Mouse (Mus musculus) right cerebral cortex, postnatal 25 days (tissue): ENCODE measurements around the gene Mlst8.

Experiments used
- DNase-seq: peaks from one replicate; pipeline ENCODE4 v3.0.0; 2022

The Mlst8 gene

GRCm38 (mm10) chr17:24488662-24489264, 9.9 kb upstream of the Mlst8 start:
- peak; percentile 70 for DNase-seq

- DNase-seq, result peak; percentile 66
Observed at GRCm38 (mm10) chr17:24488186-24488661, 9.3 kb upstream of the Mlst8 start, which contains the start of gene Caskin1. Caskin1 (plus strand) TSS chr17:24488601.

GRCm38 (mm10) chr17:24485090-24485860, 6.4 kb upstream of the Mlst8 start:
- DNase-seq, result no peak

- DNase-seq, result no peak
Observed at GRCm38 (mm10) chr17:24483495-24483894, 4.6 kb upstream of the Mlst8 start.

GRCm38 (mm10) chr17:24481027-24481815, 2.3 kb upstream of the Mlst8 start:
- DNase-seq, result no peak

- no peak for DNase-seq
Observed at GRCm38 (mm10) chr17:24480201-24480826, 1.4 kb upstream of the Mlst8 start.

GRCm38 (mm10) chr17:24479431-24479830, 553 bp upstream of the Mlst8 start:
- no peak for DNase-seq

GRCm38 (mm10) chr17:24477985-24478600, 785 bp downstream of the Mlst8 start:
- no peak for DNase-seq

GRCm38 (mm10) chr17:24477053-24477984, 1.6 kb downstream of the Mlst8 start:
- DNase-seq, result no peak

GRCm38 (mm10) chr17:24476022-24476776, 2.7 kb downstream of the Mlst8 start:
- DNase-seq, result no peak

GRCm38 (mm10) chr17:24475586-24475985, 3.3 kb downstream of the Mlst8 start:
- DNase-seq, result no peak

- DNase-seq, result no peak
Observed at GRCm38 (mm10) chr17:24474557-24474956, 4.3 kb downstream of the Mlst8 start.

GRCm38 (mm10) chr17:24473612-24474275, 5.1 kb downstream of the Mlst8 start, which contains the start of gene Bricd5:
Bricd5 (plus strand) TSS chr17:24473884.
- DNase-seq, result no peak

- DNase-seq, result no peak
Observed at GRCm38 (mm10) chr17:24472512-24472911, 6.4 kb downstream of the Mlst8 start.

GRCm38 (mm10) chr17:24470701-24471527, 8.0 kb downstream of the Mlst8 start:
- DNase-seq, result no peak

- DNase-seq, result peak; percentile 99
Observed at GRCm38 (mm10) chr17:24469910-24470602, 8.8 kb downstream of the Mlst8 start, which contains the start of the genes E4f1 and Pgp. E4f1 (minus strand) TSS chr17:24470313. Pgp (plus strand) TSS chr17:24470392.

GRCm38 (mm10) chr17:24469336-24469909, 9.5 kb downstream of the Mlst8 start:
- no peak for DNase-seq
